Mouse (Mus musculus): ENCODE results near the gene Gfra1. TPM values are rescaled to one million over a fixed set of nuclear protein-coding genes. Genes with fewer than 3 reads are reported as not detected.

Gfra1 gene
- polyA plus RNA-seq, 1 experiment from 2014 or later, result 39.8 TPM

DNA sequence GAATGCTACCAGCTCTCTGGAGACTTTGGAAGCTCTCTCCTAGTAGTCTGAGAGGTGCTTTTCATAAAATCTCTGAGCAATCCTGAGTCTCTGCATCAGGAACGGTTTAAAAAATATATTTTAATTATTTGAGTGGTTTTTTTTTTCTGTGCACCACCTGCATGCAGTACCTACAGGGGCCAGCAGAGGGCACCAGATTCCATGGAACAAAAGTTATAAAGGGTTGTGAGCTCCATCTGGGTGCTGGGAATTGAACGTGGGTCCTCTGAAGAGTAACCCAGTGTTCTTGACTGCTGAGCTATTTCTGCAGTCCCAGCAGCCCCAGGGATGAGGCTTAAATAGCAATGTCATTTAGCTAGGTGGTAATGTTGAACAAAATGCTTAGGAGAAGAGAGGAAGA is 141.9 kb downstream of the Gfra1 start:
- WGBS, result 83% methylated on average over 2 of the region's 2 CpGs

DNA sequence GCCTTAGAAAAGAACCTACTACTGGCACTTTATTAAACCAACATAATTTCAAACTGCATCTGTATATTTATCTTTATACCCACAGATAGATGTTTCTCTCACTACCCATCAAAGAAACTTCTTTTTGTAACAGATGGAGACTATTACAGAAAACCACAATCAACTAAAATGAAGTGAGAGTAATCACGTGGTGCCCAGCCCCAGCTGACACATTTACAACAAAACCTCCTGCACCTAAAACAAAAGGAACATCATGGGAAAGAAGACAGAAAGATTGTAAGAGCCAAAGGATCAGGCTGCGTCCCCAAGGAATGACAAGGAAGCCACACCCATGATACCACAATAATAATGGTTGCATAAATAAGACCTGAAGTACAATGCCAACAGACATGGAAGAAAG is 143.2 kb downstream of the Gfra1 start:
- 75% methylated on average over 2 of the region's 2 CpGs for whole genome bisulfite sequencing
- Histone ChIP-seq H3K4me2 (no peak overlapping the region), H3K4me1 (replicated peaks) (peaks cover 23% of the 10 kb centered on the region), H3K27ac (replicated peaks) (no peak overlapping the region), H3K4me3 (no peak overlapping the region), H3K9me3 (no peaks in the 10 kb centered on the region), H3K27me3 (no peaks in the 10 kb centered on the region), H3K36me3 (no peaks in the 10 kb centered on the region), H3K9ac (no peak overlapping the region)
- no peak for ATAC-seq (ENCODE audit: low FRiP score, low read depth)

More for the DNA sequence above, 141.9 kb downstream of the Gfra1 start:
- Histone ChIP-seq H3K27ac (replicated peaks) (no peak overlapping the region), H3K9ac (no peak overlapping the region), H3K9me3 (no peaks in the 10 kb centered on the region), H3K27me3 (no peaks in the 10 kb centered on the region), H3K4me1 (replicated peaks) (peaks cover 23% of the 10 kb centered on the region), H3K4me2 (no peak overlapping the region), H3K36me3 (no peaks in the 10 kb centered on the region), H3K4me3 (no peak overlapping the region)
- no peak for ATAC-seq (ENCODE audit: low FRiP score, low read depth)

DNA sequence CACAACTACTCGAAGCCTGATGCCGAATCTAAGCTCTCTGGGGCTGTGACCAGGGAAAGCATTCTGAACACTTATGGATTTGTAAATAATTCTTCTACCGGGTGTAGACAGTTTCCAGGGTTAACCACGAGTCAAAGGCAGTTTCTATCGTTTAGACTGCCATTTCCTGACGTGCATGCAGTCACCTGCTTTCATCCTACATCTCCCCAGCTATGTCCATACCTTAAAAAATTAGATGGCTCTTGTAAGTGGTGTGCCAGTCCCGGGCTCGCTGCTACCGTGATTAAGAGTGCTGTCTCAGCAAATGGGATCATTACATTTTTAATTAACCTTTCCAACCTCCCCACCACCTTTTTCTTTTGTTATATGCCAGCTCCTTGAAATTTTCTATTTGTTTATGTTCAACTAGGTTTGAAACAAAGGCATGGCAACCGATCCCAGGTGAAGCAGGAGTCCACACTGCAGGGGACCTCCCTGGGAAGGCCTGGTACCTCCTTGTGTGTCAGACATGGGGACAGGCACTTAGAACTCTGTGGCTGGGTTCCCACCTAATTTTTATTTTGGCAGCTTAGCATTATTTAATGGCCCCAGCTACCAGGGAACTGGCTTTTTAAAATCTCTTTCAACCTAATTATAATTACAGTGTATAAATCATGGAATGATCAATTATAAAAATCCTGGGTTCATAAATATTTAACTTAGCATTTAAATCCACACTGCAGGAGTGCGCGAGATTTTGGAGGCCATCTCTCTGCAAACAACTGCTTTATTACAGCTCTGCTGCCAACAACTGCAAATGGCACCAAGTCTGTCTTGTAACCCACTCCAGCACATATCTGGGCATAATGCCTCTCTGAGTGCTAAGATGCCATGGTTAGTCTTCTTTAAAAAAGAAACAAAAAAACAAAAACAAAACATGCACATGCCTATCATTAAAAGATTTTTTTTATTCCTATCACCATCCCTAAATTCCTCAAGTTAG is 145.1 kb downstream of the Gfra1 start:
- WGBS, result 30% methylated on average over 12 of the region's 12 CpGs
- 0 out of 2 replicates have a peak, but pooled peaks cover 9% of the 10 kb centered on the region for H3K9me3 ChIP-seq
- no peak overlapping the region for H3K4me2 ChIP-seq
- H3K36me3 ChIP-seq, result no peaks in the 10 kb centered on the region
- H3K4me3 ChIP-seq, result no peak overlapping the region
- 0 out of 2 replicates have a peak, but pooled peaks have one; percentile 23 for ATAC-seq (ENCODE audit: low FRiP score, low read depth)
- peak overlapping the region; percentile 35 for H3K27ac ChIP-seq (replicated peaks)
- no peaks in the 10 kb centered on the region for H3K27me3 ChIP-seq
- H3K9ac ChIP-seq, result no peak overlapping the region
- H3K4me1 ChIP-seq (replicated peaks), result peaks cover 23% of the 10 kb centered on the region

DNA sequence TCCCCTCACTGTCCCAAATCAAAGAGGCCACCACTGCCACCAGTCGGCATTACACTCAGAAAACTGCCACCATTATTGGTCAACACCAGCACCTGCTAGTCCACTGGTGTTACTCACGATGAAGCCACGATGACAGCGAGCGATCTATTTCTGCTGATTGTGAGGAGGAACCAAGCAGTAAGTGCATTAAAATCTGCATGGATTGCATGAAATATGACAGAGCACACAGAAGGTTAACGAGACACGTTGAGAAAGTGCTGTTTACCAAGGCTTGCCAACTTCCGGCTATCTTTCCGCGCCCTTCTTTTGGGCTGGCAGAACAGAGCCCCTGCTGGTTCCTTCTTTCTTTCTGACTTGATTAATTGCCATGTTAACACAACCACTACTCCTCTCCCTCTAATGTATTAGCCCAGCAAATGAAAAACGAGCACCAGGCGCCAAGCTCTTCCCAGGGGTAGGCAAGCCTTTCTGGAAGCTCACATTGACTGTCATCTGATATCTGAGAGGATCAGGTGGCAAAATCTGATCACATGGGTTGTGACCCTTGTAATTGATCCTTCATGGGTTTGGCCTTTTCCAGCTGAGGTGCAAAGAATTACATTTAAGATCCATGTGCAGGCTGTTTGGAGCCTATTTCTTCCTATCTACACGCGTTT is 146.0 kb downstream of the Gfra1 start:
- Histone ChIP-seq H3K27ac (replicated peaks) (peak overlapping the region; percentile 35; the same call in 1 of the 2 replicates), H3K27me3 (no peaks in the 10 kb centered on the region), H3K36me3 (no peaks in the 10 kb centered on the region), H3K4me3 (no peak overlapping the region), H3K4me2 (no peak overlapping the region), H3K9ac (no peak overlapping the region), H3K9me3 (0 out of 2 replicates have a peak, but pooled peaks cover 9% of the 10 kb centered on the region), H3K4me1 (replicated peaks) (peaks cover 23% of the 10 kb centered on the region)
- peak; percentile 45 for ATAC-seq (ENCODE audit: low FRiP score, low read depth)
- WGBS, result 40% methylated on average over 14 of the region's 14 CpGs

DNA sequence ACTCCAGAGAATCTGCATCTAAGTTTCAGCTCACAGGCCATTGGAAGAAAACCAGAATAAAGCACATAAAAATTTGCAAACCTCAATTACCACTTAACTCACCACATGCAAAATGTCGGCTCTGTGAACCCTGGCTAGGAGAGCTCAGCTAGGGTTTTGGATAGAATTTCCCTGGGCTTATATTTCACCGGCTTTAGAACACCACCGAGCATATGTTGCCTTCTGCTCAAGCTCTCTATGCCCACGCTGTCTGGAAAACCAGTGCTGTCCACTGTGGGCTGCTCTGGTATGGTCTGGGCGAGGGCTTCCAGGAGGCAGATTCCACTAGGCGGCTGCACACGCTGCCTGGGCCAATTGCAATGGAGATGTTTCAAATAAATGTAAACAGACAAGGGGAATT is 154.6 kb downstream of the Gfra1 start:
- Histone ChIP-seq H3K27ac (replicated peaks) (no peak overlapping the region), H3K4me3 (no peak overlapping the region), H3K4me2 (no peak overlapping the region), H3K36me3 (no peaks in the 10 kb centered on the region), H3K4me1 (replicated peaks) (0 out of 2 replicates have a peak, but pooled peaks cover 2% of the 10 kb centered on the region), H3K9me3 (0 out of 2 replicates have a peak, but pooled peaks cover 4% of the 10 kb centered on the region), H3K27me3 (no peaks in the 10 kb centered on the region), H3K9ac (no peak overlapping the region)
- ATAC-seq (ENCODE audit: low FRiP score, low read depth), result no peak
- 78% methylated on average over 7 of the region's 7 CpGs for WGBS

GRCm38 (mm10) chr19:58297926-58298325 is 157.8 kb downstream of the Gfra1 start:
- Histone ChIP-seq H3K36me3 (no peaks in the 10 kb centered on the region), H3K4me1 (replicated peaks) (0 out of 2 replicates have a peak, but pooled peaks cover 6% of the 10 kb centered on the region), H3K27me3 (no peaks in the 10 kb centered on the region), H3K4me2 (no peak overlapping the region), H3K27ac (replicated peaks) (no peak overlapping the region), H3K9me3 (no peaks in the 10 kb centered on the region), H3K4me3 (no peak overlapping the region), H3K9ac (no peak overlapping the region)
- WGBS, result 84% methylated on average over 2 of the region's 2 CpGs
- ATAC-seq (ENCODE audit: low FRiP score, low read depth), result no peak

- 72% methylated on average over 7 of the region's 7 CpGs for WGBS
- Histone ChIP-seq H3K27me3 (no peaks in the 10 kb centered on the region), H3K4me2 (no peak overlapping the region), H3K4me3 (no peak overlapping the region), H3K9ac (no peak overlapping the region), H3K27ac (replicated peaks) (no peak overlapping the region), H3K4me1 (replicated peaks) (0 out of 2 replicates have a peak, but pooled peaks cover 6% of the 10 kb centered on the region), H3K36me3 (no peaks in the 10 kb centered on the region), H3K9me3 (no peaks in the 10 kb centered on the region)
- no peak for ATAC-seq (ENCODE audit: low FRiP score, low read depth)
These were observed 158.9 kb downstream of the Gfra1 start for GRCm38 (mm10) chr19:58296842-58297190.

DNA sequence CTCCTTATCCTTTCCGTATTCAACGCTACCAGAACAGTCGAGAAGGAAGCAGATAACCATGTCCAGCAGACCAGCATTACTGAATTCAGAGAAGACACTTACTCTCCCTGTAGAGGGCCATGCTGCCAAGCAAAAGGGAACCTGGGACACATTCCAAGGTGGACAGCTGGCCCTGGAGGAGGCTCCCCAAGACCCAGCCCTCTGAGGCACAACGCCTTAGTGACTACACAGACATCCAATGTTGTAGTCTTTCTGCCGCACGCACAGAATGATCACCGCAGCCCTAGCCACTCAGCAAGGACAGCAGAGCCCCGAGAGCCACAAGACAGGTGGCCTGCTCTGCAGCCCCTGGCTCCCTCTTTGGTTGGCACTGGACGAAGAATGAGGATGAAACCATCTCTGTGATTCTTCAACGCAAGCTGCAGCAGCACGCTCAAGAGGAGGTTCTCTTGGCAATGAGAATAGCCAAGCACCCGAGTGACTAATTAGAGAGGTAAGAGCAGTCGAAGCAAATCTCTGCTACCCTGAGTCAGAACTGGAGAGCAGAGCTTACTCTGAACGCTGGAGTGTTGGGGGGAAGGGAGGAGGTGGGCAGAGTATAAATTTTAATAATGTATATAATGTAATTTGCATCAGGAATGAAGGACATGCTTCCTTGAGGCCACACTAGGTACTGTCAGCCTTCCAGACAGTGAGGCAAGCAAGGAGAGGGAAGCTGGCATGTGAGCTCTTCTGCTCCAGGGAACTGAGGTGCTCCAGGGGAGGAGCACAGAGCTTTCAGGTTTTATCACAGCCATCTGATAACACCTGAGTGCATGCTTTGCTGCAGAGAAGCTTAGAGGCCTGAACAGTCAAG is 159.5 kb downstream of the Gfra1 start:
- H3K27me3 ChIP-seq, result no peaks in the 10 kb centered on the region
- H3K4me3 ChIP-seq, result no peak overlapping the region
- H3K4me1 ChIP-seq (replicated peaks), result 0 out of 2 replicates have a peak, but pooled peaks cover 6% of the 10 kb centered on the region
- H3K9ac ChIP-seq, result no peak overlapping the region
- ATAC-seq (ENCODE audit: low FRiP score, low read depth), result peak; percentile 36
- H3K36me3 ChIP-seq, result no peaks in the 10 kb centered on the region
- no peak overlapping the region for H3K4me2 ChIP-seq
- WGBS, result 69% methylated on average over 14 of the region's 14 CpGs
- H3K9me3 ChIP-seq, result no peaks in the 10 kb centered on the region
- 0 out of 2 replicates have a peak overlapping the region, but pooled peaks have one; percentile 22 for H3K27ac ChIP-seq (replicated peaks)

- 79% methylated on average over 6 of the region's 6 CpGs for whole genome bisulfite sequencing
These were observed 167.6 kb downstream of the Gfra1 start for GRCm38 (mm10) chr19:58288145-58288544.

GRCm38 (mm10) chr19:58275281-58275680 is 180.4 kb downstream of the Gfra1 start:
- Histone ChIP-seq H3K9me3 (no peaks in the 10 kb centered on the region), H3K4me2 (no peak overlapping the region), H3K36me3 (no peaks in the 10 kb centered on the region), H3K27ac (replicated peaks) (no peak overlapping the region), H3K9ac (no peak overlapping the region), H3K27me3 (no peaks in the 10 kb centered on the region), H3K4me1 (replicated peaks) (0 out of 2 replicates have a peak, but pooled peaks cover 11% of the 10 kb centered on the region), H3K4me3 (no peak overlapping the region)
- WGBS, result 49% methylated on average over 9 of the region's 9 CpGs
- ATAC-seq (ENCODE audit: low FRiP score, low read depth), result 0 out of 2 replicates have a peak, but pooled peaks have one; percentile 19

More at GRCm38 (mm10) chr19:58288145-58288544, 167.6 kb downstream of the Gfra1 start:
- Histone ChIP-seq H3K27ac (replicated peaks) (no peak overlapping the region), H3K4me1 (replicated peaks) (no peaks in the 10 kb centered on the region), H3K27me3 (no peaks in the 10 kb centered on the region), H3K4me3 (no peak overlapping the region), H3K9ac (no peak overlapping the region), H3K4me2 (no peak overlapping the region), H3K36me3 (no peaks in the 10 kb centered on the region), H3K9me3 (no peaks in the 10 kb centered on the region)
- no peak for ATAC-seq (ENCODE audit: low FRiP score, low read depth)

GRCm38 (mm10) chr19:58271815-58272214 is 183.9 kb downstream of the Gfra1 start:
- 72% methylated on average over 8 of the region's 8 CpGs for WGBS
- H3K4me1 ChIP-seq (replicated peaks), result 0 out of 2 replicates have a peak, but pooled peaks cover 4% of the 10 kb centered on the region
- H3K4me3 ChIP-seq, result no peak overlapping the region
- H3K9me3 ChIP-seq, result no peaks in the 10 kb centered on the region
- no peak overlapping the region for H3K27ac ChIP-seq (replicated peaks)
- no peak overlapping the region for H3K4me2 ChIP-seq
- no peaks in the 10 kb centered on the region for H3K36me3 ChIP-seq
- no peaks in the 10 kb centered on the region for H3K27me3 ChIP-seq
- no peak overlapping the region for H3K9ac ChIP-seq
- ATAC-seq (ENCODE audit: low FRiP score, low read depth), result no peak
